Mouse (Mus musculus): Measurements from ENCODE around the gene Selenof. TPM values are rescaled to one million over a fixed set of nuclear protein-coding genes. Genes with fewer than 3 reads are reported as not detected.
A peak's percentile ranks its signal among the peaks of the same experiment; 100 is the strongest.

Selenof gene
- total RNA-seq (2021): 100 to 1,000 TPM; 354 to 359 TPM
- long read RNA-seq, experiment 1, transcript Selenof-201 (5 exons, 1,514 nt): major isoform, 215 of 229 reads
- long read RNA-seq, experiment 1, partial matches to known transcripts: 13 of 229 reads
- long read RNA-seq, experiment 1, other reads (novel, unspliced or antisense): 0 of 229 reads
- long read RNA-seq, experiment 2, transcript Selenof-201 (5 exons, 1,514 nt): major isoform, 76 of 79 reads
- long read RNA-seq, experiment 2, partial matches to known transcripts: 2 of 79 reads
- long read RNA-seq, experiment 2, other reads (novel, unspliced or antisense): 1 of 79 reads

DNA sequence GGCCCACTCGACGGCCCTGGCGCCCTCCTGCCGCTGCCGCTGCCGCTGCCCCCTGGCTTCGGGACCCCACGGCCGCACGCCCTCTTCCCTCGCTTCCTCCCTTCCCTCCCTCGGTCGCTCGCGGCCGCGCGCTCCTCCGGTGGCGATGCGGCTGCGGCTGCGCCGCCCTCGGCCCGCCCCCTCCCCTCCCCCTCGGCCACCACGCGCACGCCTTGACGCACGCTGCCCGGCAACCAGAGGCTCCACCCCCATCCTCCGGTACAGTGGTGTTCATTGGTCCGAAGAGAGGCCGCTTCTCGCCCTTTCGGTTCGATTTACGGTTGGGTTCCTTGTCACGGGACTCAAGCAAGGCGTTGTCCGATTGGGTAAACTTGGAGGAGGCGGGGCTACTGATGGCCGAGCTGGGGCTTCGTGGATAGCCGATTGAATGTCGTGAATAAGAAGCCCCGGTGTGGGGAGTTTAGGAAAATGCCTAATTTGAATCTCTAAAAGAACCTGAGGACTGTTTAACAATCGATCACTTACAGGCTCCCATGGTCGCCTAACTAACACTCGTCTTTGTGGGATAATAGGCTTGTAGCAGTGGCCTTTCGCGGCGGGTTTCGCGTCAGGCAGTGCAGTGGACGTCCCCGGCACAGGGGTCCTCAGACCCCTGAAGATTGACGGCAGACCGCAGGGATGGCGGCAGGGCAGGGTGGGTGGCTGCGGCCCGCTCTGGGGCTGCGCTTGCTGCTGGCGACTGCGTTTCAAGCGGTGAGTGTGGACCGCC is at the start of gene Selenof, which contains the start of gene Hs2st1:
Gene Selenof, plus strand, starts transcription at position 258 of the 769 bp plus-strand sequence.
Gene Hs2st1, minus strand, starts transcription at position 135 of the 769 bp plus-strand sequence.
- peak; percentile 97 for DNase-seq

DNA sequence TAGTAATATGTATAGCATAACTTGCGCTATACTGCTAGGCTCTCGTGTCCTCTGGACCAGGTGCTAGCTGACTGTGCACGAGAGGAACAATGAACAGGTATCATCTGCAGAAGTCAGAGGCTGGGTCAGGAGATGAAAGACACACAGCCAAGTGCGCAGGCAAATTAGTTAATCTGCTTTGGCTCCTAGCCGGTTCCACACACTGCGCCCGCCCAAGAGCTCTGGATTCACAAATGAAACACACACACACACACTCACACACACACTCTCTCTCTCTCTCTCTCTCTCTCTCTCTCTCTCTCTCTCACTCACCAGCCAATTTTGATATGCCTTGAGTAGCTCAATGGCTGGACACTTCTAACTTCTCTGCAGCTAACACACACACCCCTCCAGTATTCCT is 42.2 kb upstream of the Selenof start:
- DNase-seq: no peak

DNA sequence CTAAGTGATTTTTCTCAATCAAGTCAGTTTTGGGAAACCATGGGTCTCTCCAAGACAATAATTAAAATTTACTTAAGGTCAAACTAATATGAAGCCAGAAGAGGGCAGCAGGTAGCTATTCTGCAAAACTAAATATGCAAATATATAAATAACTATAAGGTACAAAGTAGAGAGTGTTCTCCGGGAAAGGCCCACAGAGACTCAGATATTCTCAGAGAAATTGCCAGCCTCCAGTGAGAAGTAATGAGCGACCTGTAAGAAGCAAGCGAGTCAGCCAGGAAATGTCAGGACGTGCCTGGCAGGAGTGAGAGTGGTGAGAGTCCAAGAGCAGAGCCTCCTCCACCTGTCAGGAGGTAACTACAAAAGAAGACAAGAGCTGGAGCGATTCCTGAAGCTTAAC is 39.1 kb upstream of the Selenof start:
- DNase-seq: no peak

DNA sequence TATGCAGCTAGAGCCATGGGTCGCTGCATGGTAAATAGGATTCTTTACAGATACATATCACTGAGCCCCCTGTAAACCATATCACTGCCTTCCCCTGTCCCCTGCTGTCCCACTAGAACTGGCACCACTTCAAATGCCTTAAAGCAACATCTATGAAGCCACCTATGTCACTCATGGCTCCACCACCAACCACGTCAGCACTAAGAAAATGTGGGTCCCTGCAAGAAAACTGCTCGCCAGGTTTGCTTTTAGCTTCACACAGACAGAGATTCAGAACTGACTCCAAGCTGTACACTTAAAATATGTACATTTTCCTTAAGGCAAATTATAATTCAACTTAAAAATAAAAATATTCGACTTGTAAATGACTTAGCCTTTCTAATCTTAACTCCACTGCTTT is 35.0 kb upstream of the Selenof start:
- DNase-seq: no peak

DNA sequence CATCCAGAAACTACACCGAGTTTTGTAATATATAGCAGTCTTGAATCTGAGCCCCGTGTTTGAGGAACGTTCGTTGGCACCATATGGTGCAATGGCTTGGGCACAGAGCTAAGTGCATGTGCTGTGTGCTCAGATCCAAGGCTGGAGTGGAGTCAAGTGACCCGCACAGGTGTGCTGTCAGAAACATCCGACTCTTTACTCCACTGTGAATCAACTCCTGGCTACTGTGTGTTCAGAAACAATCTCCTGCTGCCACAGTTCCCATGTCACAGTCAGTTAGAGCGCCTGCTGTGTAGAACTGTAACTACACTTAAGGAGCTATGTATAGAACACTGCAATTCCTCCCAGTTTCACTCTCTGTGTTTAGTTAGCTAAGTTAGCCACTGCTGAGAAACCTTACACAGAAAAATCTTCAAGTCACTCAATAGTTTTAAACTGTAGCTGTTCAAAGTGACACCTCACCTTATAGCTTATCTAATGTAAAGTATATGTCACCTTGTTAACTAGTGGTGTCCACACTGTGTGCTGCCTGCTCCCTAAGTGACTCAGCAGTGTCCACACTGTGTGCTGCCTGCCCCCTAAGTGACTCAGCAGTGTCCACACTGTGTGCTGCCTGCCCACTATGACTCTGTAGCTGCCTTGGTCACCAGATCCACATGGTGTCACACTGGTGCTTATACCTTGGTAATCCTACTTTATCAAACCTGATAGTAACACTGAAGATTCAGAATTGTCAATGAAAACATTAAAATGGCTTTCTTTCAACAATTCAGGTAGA is 32.8 kb upstream of the Selenof start:
- no peak for DNase-seq

DNA sequence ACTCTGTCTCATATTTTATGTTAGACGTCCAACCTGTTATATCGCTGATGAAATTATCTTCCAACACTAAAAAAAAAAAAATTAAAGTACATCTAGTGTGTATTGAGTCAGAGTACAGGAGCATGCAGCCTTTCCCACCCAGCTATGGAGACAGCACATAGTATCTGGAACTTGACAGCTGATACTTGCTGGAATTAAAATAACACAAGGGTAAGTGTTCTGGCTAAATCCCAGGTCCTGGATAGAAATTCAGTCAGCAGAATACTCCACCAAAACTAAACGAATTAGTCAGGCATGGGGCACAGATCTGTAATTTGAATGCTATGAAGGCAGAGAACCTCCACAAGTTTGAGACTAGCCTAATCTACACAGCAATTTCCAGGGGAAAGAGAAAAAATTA is 31.1 kb upstream of the Selenof start:
- DNase-seq: no peak

DNA sequence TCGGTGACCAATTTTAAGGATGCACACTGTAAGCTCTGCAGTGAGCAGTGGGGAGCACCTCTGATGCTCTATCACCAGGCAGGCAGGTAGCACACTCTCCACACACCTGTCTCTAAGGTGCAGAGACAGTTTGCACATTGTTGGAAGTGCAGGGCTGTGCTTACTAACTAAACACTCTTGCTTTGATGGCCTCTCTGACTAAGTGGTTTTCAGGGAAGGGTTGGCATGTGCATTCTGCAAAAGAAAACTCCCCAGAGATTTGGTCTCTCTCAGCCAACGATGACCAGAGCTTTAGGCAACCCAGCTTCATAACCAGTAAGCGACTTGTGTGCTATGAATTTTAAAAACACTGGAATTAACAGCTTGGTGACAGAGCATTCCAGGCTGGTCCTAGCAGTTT is 29.3 kb upstream of the Selenof start:
- DNase-seq: no peak

DNA sequence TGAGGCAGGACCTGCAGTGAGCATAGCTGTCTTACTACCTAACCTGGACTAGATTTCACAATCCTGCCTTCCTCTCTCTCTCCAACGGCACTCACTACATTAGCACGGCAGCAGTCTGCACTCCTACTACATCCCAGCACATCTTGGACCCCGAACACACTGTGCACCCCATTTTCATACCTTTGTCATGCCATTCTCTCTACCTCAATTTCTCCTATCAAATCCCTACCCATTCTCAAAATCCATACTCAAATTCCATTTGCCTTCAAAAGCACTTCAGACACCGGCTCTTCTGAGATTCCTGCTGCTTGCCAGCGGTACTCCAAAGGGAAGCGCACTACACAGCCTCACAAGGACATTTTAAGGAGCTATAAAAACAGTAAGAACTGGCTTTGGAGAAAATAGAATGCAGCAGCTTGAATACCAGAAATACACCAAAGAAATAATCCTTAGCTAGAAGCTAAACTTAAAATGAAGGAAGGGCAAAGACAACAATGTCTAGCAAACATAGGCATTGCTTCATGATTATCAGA is 28.1 kb upstream of the Selenof start:
- DNase-seq: no peak

DNA sequence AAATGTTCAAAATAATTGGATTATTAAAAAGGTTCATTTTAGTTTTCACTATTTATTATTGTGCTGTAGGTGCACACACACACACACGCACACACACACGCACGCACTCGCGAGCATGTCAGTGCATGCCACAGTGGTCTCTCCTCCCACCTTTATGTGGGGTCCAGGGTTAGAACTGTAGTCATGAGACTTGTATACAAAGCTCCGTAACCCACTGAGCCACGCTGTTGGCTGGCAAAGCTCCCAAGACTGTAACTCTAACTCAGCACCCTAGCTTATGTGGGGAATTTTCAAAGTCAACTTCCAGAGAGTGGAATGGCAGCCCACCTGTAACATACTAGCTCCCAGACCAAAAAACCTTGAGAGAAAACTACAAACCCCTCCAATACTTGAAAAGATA is 25.0 kb upstream of the Selenof start:
- no peak for DNase-seq

DNA sequence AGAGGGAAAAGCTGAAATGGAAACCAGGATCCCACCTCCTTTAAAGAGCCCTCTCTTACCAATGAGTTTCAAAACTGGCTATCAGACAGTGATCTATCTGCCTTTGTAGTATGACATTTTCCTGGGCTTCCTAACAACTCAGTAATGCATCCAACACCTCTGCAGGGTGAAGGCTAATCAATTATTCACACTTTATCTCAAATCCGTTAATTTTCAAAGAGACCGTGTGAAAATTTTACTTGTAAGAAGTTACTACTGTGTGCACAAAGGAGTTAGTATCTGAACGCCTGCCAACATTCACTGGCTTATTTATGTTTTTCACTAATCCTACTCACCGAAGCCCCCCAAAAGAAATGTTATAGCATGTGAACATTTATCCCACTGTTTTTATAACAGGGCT is 24.3 kb upstream of the Selenof start:
- no peak for DNase-seq

DNA sequence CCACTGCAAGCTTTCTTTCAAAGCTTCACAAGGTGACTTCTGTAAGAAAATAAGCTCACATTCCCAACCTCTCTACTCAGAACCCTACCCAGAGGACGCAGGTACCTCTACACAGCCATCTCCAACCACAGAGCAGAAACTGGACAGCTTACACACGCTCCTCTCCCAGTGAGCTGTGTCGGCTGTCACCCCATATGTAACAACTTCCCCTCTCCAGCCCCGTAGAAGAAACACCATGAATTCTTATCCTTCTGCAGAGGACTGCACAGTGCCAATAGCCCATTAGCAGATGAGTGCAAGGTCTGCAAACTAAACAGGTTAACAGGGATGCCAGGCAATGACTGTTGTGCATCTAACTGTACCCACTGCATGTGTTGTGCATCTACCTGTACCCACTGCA is 23.6 kb upstream of the Selenof start:
- DNase-seq: no peak

DNA sequence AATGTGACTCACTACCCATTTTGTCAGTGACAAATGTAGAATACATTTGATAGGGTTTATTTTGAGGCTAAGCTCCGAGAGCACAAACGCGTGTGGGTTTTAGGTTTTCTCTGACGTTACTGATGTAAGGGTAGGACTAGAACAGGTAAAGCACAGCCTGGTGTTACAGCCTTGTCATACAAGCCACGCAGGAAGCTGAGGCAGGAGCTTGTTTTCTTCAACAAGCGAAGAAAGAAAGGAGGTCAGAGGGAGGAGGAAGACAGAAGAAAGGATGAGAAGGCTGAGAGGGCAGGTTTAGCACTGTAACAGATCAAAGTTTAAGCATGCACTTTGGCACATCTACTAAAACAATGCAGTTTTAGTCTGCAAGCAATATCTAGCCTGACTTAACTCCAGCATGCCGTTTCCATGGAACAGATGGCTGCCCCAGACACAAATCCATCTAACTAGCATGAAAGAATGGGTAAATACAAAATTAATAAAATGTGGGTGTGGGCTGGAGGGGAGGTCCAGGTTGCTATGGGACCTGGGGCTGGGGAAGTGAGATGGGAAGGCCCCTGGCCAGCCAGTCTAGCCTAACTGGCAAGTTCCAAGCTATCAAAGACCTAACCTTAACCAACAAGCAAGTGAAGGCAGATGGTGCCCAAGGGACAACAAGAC is 21.8 kb upstream of the Selenof start:
- no peak for DNase-seq

DNA sequence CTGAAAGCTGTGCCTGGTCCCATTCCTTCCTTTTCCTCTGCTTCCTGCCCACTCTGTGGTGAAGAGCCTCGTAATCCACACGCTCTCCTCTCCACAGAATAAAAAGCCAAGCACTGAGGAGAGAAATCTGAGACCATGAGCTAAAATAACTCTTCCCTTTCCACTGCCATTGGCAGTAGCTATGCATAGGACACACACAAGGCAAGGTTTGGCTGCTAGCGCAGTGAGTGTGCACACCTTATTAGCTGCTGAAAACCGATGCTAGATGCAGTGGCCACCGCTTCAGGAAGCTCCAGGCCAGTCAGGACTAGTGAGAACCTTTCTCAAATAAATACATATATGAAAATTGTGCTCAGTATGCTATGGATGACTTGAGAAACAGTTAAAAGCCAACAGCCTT is 20.1 kb upstream of the Selenof start:
- DNase-seq: no peak

DNA sequence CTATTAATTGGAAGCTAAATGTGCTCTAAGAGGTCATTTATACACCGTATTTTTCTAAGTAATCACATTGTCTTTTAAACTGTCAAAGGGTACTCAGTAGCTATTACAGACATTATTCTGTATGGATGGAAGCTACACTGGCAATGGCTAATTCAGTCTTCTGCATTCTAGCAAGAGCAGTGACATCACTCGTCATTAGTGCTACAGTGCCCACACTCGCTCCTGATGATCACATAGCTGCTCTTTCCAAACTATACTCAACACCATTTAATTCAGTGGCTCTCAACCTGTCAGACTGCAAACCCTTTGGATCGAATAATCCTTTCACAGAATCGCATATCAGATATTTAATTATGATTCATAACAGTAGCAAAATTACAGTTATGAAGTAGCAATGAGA is 19.4 kb upstream of the Selenof start:
- DNase-seq: no peak

DNA sequence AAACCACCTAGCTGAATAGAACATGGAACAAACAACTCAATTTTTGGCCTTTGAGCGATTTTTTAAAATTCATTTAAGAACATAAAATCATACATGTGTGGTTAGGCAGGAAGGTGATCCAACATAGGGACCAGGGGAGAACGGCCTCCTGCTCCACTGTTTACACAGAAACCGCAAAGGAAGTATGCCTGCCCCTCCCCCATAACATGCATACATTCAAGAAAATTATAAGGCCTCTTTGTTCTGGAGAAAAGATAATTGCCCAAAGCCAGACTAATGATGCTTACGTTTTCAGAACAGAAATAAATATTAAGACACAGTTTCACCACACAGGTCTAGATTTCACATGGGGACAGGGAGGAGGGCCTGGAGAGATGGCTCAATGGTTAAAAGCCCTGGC is 18.7 kb upstream of the Selenof start:
- no peak for DNase-seq

DNA sequence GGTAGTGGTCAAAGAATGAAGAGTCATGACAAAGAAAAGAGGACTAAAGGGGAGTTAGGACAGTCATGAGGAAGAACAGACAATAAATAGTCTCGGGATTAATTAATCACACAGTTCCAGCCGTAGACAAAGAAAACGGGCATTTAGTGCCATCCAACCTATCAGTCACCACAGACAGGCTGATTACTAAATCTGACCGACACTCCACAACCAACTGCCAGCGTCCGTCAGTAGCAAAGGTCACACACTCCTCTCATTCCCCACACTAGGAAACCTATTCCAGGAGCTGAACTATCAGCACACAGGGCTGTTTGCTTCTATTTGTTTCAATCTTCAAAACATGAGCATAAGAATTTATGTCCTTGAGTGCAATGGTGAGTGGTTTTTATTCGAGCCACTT is 16.2 kb upstream of the Selenof start:
- DNase-seq: peak in 1 of 2 experiments; percentile 27

DNA sequence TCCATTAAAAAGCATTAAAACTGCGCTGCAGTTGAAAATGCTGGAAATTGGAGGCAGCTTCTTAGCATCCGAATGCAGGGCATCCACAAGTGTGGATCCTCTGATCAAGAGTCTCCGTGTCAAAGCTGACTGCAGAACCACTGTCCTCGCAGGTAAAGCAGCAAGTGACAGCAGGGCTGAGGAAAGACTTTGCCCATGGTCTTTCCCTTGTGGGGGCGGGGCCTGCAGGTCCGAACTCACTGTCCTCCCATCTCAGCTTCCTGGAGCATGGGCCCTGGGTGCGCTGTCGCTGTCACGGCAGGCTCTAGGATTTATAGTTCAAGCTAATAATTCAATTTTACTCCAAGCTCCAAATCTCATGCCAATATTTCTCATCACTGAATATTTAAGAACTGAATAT is 15.6 kb upstream of the Selenof start:
- no peak for DNase-seq

DNA sequence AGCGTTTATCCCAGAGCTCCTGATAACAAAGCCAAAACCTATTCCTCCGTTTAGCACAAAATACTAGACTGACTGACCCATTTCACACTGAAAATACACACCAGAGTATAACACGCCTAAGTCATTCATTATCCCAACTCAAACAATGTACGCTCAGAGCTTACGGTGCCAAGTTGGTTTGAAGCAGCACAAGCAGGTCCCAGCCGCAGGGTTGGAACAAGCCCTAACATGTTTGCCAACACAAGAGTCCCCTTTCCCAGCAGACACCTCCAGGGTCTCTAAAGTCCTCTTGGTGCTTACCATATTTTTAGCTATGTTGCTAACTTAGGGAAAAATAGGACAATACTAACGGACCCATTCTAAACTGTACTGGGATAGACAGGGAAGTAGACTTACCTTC is 15.0 kb upstream of the Selenof start:
- no peak for DNase-seq

DNA sequence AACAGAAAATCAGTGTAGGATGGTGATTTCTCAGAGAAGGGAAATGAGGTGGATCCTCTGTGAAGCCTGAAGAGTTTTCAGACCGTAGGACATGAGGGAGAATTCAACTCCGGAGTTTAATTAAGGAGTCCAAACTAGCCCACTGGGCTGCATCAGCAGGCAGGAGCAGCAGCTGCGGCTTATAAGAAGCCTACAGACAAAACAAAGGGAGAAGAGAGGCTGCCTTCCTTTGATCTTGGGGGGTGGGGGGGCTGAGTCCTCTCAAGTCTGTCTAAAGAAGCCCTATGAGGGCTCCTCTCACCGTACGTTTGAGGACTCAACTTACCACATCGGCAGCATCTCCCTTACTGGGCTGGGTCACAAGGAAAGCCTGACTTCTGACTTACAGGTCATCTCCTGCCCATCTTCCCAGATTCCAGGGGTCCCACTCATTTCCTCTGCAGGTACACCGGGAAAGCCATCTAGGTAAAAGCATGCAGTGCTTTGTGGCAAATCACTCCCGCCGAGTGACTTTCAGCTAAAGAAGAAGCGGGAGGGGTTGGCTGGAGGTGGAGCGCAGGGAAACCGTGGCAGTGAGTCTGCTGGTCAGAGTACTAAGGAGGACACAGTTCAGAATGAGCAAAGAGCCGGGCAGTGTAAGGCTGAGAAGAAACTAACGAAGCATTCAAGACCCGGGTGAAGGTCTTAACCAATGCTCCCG is 13.3 kb upstream of the Selenof start:
- no peak for DNase-seq

DNA sequence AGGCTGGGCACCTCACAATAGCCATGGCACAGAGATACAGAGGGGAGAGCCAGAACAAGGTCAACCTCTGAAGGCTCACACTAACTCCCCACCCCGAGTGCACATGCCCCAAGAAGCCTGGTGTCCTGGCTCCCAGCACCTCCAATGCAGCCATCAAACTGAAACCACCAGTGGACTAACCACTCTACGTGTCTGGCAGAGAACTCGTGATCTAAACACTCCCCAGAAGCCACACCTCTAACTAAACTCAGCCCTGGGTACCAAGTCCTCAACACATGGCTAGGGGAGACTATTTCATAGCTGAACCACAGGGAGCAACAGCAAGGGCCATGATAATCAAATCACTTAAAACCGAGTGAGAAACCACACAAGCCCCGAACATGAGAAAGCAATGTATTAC is 11.8 kb upstream of the Selenof start:
- DNase-seq: no peak

DNA sequence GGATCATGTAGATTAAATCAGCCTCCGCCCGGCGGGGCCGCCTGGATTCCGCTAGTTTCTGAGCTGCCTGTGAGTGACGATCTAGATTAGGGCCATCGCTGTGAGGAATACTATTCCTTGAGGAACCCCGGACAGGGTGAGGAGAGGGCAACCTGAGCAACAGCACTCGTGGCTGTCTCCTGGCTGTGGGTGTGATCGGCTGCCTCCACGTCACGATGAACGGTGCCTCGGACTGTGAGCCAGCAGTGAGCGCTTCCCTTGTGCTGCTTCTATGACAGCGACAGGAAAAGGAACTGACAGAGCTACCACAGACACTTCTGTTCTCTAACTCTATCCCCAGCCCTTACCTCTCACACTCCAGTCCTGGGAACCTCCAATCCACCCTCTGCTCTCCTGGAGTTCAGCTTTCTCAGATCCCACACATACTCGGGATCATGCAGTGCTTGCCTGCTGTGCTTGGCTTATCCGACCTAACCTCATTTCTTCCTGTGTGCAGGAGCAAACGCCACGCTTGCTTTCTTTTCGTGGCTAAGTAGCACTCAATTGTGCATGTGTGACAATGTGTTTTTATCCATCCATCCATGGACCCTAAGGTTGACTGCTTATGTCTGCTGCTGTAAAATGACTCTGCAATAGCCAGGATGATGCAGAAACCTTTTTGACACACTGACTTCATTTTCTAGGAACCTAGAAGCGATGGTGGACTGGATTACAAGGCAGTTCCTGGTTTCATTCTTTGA is 8.4 kb upstream of the Selenof start:
- no peak for DNase-seq

Measured in adrenal gland, postnatal 36 days (tissue).